Mouse (Mus musculus) cerebellum, postnatal 4 days (tissue): ENCODE data around the gene Szrd1.

Experiments used
- DNase-seq, 2 experiments: peaks; one replicate each; pipeline ENCODE4 v3.0.0; 2022; ENCODE audit warnings: low spot score in 2 of 2, mixed read lengths in 1 of 2

Gene Szrd1

GRCm38 (mm10) chr4:141139116-141139970 lies at the start of gene Szrd1:
Gene Szrd1, minus strand, starts transcription at chr4:141139775.
- peak; percentile 93 to 98 for DNase-seq

GRCm38 (mm10) chr4:141186923-141187836 lies 47.6 kb upstream of the Szrd1 start:
- no peak for DNase-seq

- no peak for DNase-seq
Measured at GRCm38 (mm10) chr4:141184426-141184825, 44.9 kb upstream of the Szrd1 start.

- no peak for DNase-seq
Measured at GRCm38 (mm10) chr4:141183932-141184331, 44.4 kb upstream of the Szrd1 start.

GRCm38 (mm10) chr4:141181981-141182380 lies 42.4 kb upstream of the Szrd1 start:
- no peak for DNase-seq

GRCm38 (mm10) chr4:141180831-141181230 lies 41.3 kb upstream of the Szrd1 start:
- no peak for DNase-seq

- no peak for DNase-seq
Measured at GRCm38 (mm10) chr4:141178500-141178899, 38.9 kb upstream of the Szrd1 start.

- no peak for DNase-seq
Measured at GRCm38 (mm10) chr4:141176328-141176838, 36.8 kb upstream of the Szrd1 start.

- DNase-seq = no peak
Measured at GRCm38 (mm10) chr4:141175783-141176182, 36.2 kb upstream of the Szrd1 start.

- no peak for DNase-seq
Measured at GRCm38 (mm10) chr4:141172121-141172520, 32.5 kb upstream of the Szrd1 start.

GRCm38 (mm10) chr4:141167156-141167555 lies 27.6 kb upstream of the Szrd1 start:
- no peak for DNase-seq

- no peak for DNase-seq
Measured at GRCm38 (mm10) chr4:141165744-141166292, 26.2 kb upstream of the Szrd1 start.

GRCm38 (mm10) chr4:141163729-141164128 lies 24.2 kb upstream of the Szrd1 start:
- DNase-seq = no peak

- DNase-seq = no peak
Measured at GRCm38 (mm10) chr4:141161699-141162208, 22.2 kb upstream of the Szrd1 start.

- no peak for DNase-seq
Measured at GRCm38 (mm10) chr4:141160193-141160592, 20.6 kb upstream of the Szrd1 start.

- no peak for DNase-seq
Measured at GRCm38 (mm10) chr4:141159666-141160065, 20.1 kb upstream of the Szrd1 start.

GRCm38 (mm10) chr4:141159093-141159492 lies 19.5 kb upstream of the Szrd1 start:
- DNase-seq = no peak

- DNase-seq = no peak
Measured at GRCm38 (mm10) chr4:141158609-141159008, 19.0 kb upstream of the Szrd1 start.

- DNase-seq = no peak
Measured at GRCm38 (mm10) chr4:141157485-141157884, 17.9 kb upstream of the Szrd1 start.

GRCm38 (mm10) chr4:141149116-141149515 lies 9.5 kb upstream of the Szrd1 start:
- no peak for DNase-seq

GRCm38 (mm10) chr4:141148009-141148801 lies 8.6 kb upstream of the Szrd1 start:
- DNase-seq = no peak
